Mouse (Mus musculus): ENCODE data around the gene Igf1r. TPM values are rescaled to one million over a fixed set of nuclear protein-coding genes. Genes with fewer than 3 reads are reported as not detected.

The Igf1r gene
- total RNA-seq, 1 experiment, result 23.5 TPM

GRCm38 (mm10) chr7:68117981-68118380 lies 165.4 kb downstream of the Igf1r start:
- no peak overlapping the region for H3K27ac ChIP-seq (ENCODE audit: insufficient read depth, low read depth, low read length, poor library complexity, severe bottlenecking)
- no peaks in the 10 kb centered on the region for H3K4me1 ChIP-seq (ENCODE audit: control insufficient read depth in 2 of 2, insufficient read depth in 2 of 2, low read length in 2 of 2, poor library complexity in 1 of 2)
- H3K4me3 ChIP-seq (ENCODE audit: insufficient read depth in 1 of 2, low read depth in 1 of 2, low read length in 2 of 2, poor library complexity in 1 of 2, severe bottlenecking in 1 of 2), result no peak overlapping the region
- TF ChIP-seq HCFC1 (IDR thresholded peaks at IDR 0.05; ENCODE audit: borderline replicate concordance, insufficient read depth, low read length), result no peak
- TF ChIP-seq ZNF384 (IDR thresholded peaks at IDR 0.05; ENCODE audit: low read depth, low read length), result no peak
- no peak for TF ChIP-seq MAFK (IDR thresholded peaks at IDR 0.05; ENCODE audit: insufficient read depth, low read depth, low read length)
- TF ChIP-seq CHD2 (IDR thresholded peaks at IDR 0.05; ENCODE audit: low read depth, low read length), result no peak
- no peak for TF ChIP-seq ZC3H11A (IDR thresholded peaks at IDR 0.05; ENCODE audit: borderline replicate concordance, low read depth, low read length)
- in situ Hi-C loops (cut with MboI; ENCODE audit: low sequenced_read_pairs in 2 of 2, unreplicated experiment in 2 of 2), result no loop called here
- DNase-seq (ENCODE audit: low read depth, low spot score), result no peak
- H3K36me3 ChIP-seq (ENCODE audit: control insufficient read depth, insufficient read depth, low read length, poor library complexity, severe bottlenecking), result no peaks in the 10 kb centered on the region
- no peaks in the 10 kb centered on the region for H3K9me3 ChIP-seq (ENCODE audit: control insufficient read depth, insufficient read depth, low read depth, low read length)
- no peak overlapping the region for H3K9ac ChIP-seq (ENCODE audit: insufficient read depth, low read depth, low read length, poor library complexity, severe bottlenecking)

DNA sequence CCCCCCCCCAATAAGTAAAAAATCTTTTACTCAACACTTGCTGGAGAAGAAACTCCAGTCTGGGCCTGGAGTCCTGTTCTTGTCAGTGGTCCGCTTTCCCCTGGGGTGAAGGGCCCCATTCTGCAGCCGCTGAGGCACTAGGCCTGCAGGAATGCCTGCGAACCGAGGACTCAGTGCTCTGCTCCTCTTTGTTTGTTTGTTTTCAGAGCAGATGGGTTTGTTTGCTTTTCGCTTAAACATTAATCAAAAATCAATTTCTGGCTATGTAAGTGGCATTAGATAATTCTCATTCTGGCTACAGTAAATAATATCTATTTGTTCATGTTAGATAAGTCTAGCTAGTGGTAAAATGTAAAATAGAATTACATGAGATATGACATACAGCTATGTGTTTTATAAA lies 167.0 kb downstream of the Igf1r start:
- in situ Hi-C loops (cut with MboI; ENCODE audit: low sequenced_read_pairs in 2 of 2, unreplicated experiment in 2 of 2), result no loop called here
- no peak overlapping the region for H3K27ac ChIP-seq (ENCODE audit: insufficient read depth, low read depth, low read length, poor library complexity, severe bottlenecking)
- DNase-seq (ENCODE audit: low read depth, low spot score), result no peak
- no peak overlapping the region for H3K4me3 ChIP-seq (ENCODE audit: insufficient read depth in 1 of 2, low read depth in 1 of 2, low read length in 2 of 2, poor library complexity in 1 of 2, severe bottlenecking in 1 of 2)
- TF ChIP-seq HCFC1 (IDR thresholded peaks at IDR 0.05; ENCODE audit: borderline replicate concordance, insufficient read depth, low read length) (no peak), ZNF384 (IDR thresholded peaks at IDR 0.05; ENCODE audit: low read depth, low read length) (no peak), MAFK (IDR thresholded peaks at IDR 0.05; ENCODE audit: insufficient read depth, low read depth, low read length) (no peak), CHD2 (IDR thresholded peaks at IDR 0.05; ENCODE audit: low read depth, low read length) (no peak), ZC3H11A (IDR thresholded peaks at IDR 0.05; ENCODE audit: borderline replicate concordance, low read depth, low read length) (no peak)
- H3K36me3 ChIP-seq (ENCODE audit: control insufficient read depth, insufficient read depth, low read length, poor library complexity, severe bottlenecking), result no peaks in the 10 kb centered on the region
- no peaks in the 10 kb centered on the region for H3K9me3 ChIP-seq (ENCODE audit: control insufficient read depth, insufficient read depth, low read depth, low read length)
- no peak overlapping the region for H3K9ac ChIP-seq (ENCODE audit: insufficient read depth, low read depth, low read length, poor library complexity, severe bottlenecking)
- H3K4me1 ChIP-seq (ENCODE audit: control insufficient read depth in 2 of 2, insufficient read depth in 2 of 2, low read length in 2 of 2, poor library complexity in 1 of 2), result no peaks in the 10 kb centered on the region

- H3K27ac ChIP-seq (ENCODE audit: insufficient read depth, low read depth, low read length, poor library complexity, severe bottlenecking), result no peak overlapping the region
- H3K4me3 ChIP-seq (ENCODE audit: insufficient read depth in 1 of 2, low read depth in 1 of 2, low read length in 2 of 2, poor library complexity in 1 of 2, severe bottlenecking in 1 of 2), result no peak overlapping the region
- no peaks in the 10 kb centered on the region for H3K9me3 ChIP-seq (ENCODE audit: control insufficient read depth, insufficient read depth, low read depth, low read length)
- no peak overlapping the region for H3K9ac ChIP-seq (ENCODE audit: insufficient read depth, low read depth, low read length, poor library complexity, severe bottlenecking)
- in situ Hi-C loops (cut with MboI; ENCODE audit: low sequenced_read_pairs in 2 of 2, unreplicated experiment in 2 of 2), result no loop called here
- H3K36me3 ChIP-seq (ENCODE audit: control insufficient read depth, insufficient read depth, low read length, poor library complexity, severe bottlenecking), result no peaks in the 10 kb centered on the region
- no peaks in the 10 kb centered on the region for H3K4me1 ChIP-seq (ENCODE audit: control insufficient read depth in 2 of 2, insufficient read depth in 2 of 2, low read length in 2 of 2, poor library complexity in 1 of 2)
- no peak for DNase-seq (ENCODE audit: low read depth, low spot score)
- no peak for TF ChIP-seq HCFC1 (IDR thresholded peaks at IDR 0.05; ENCODE audit: borderline replicate concordance, insufficient read depth, low read length)
- TF ChIP-seq MAFK (IDR thresholded peaks at IDR 0.05; ENCODE audit: insufficient read depth, low read depth, low read length), result no peak
- TF ChIP-seq CHD2 (IDR thresholded peaks at IDR 0.05; ENCODE audit: low read depth, low read length), result no peak
- no peak for TF ChIP-seq ZNF384 (IDR thresholded peaks at IDR 0.05; ENCODE audit: low read depth, low read length)
- no peak for TF ChIP-seq ZC3H11A (IDR thresholded peaks at IDR 0.05; ENCODE audit: borderline replicate concordance, low read depth, low read length)
These were observed 169.8 kb downstream of the Igf1r start for GRCm38 (mm10) chr7:68122418-68122817.

DNA sequence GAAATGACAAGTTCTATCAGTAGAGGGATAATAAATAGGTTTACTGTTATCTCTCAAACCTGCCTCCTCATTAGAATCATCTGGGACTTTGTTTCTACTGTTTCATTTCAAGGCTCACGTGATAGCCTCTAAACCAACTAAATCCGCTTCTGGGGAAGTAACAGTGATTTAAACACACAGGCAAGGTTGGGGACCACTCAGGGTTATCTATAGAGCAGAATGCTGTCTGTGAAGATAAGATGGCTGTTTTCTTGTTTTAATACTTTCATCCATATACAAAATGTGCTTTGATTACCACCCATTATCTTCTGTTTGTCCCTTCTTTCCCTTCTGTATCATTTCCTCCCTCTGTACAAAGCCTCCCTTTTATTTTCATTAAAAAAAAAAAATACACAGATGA lies 172.7 kb downstream of the Igf1r start:
- no peak for DNase-seq (ENCODE audit: low read depth, low spot score)
- no peaks in the 10 kb centered on the region for H3K36me3 ChIP-seq (ENCODE audit: control insufficient read depth, insufficient read depth, low read length, poor library complexity, severe bottlenecking)
- peaks cover under 1 to 6% of the 10 kb centered on the region in 2 experiments; a peak in 1 of 4 replicates for H3K4me1 ChIP-seq (ENCODE audit: control insufficient read depth in 2 of 2, insufficient read depth in 2 of 2, low read length in 2 of 2, poor library complexity in 1 of 2)
- H3K27ac ChIP-seq (ENCODE audit: insufficient read depth, low read depth, low read length, poor library complexity, severe bottlenecking), result no peak overlapping the region
- H3K4me3 ChIP-seq (ENCODE audit: insufficient read depth in 1 of 2, low read depth in 1 of 2, low read length in 2 of 2, poor library complexity in 1 of 2, severe bottlenecking in 1 of 2), result no peak overlapping the region
- H3K9ac ChIP-seq (ENCODE audit: insufficient read depth, low read depth, low read length, poor library complexity, severe bottlenecking), result no peak overlapping the region
- no peak for TF ChIP-seq HCFC1 (IDR thresholded peaks at IDR 0.05; ENCODE audit: borderline replicate concordance, insufficient read depth, low read length)
- no peak for TF ChIP-seq ZC3H11A (IDR thresholded peaks at IDR 0.05; ENCODE audit: borderline replicate concordance, low read depth, low read length)
- TF ChIP-seq CHD2 (IDR thresholded peaks at IDR 0.05; ENCODE audit: low read depth, low read length), result no peak
- TF ChIP-seq MAFK (IDR thresholded peaks at IDR 0.05; ENCODE audit: insufficient read depth, low read depth, low read length), result no peak
- TF ChIP-seq ZNF384 (IDR thresholded peaks at IDR 0.05; ENCODE audit: low read depth, low read length), result no peak
- no peaks in the 10 kb centered on the region for H3K9me3 ChIP-seq (ENCODE audit: control insufficient read depth, insufficient read depth, low read depth, low read length)
- in situ Hi-C loops (cut with MboI; ENCODE audit: low sequenced_read_pairs in 2 of 2, unreplicated experiment in 2 of 2), result loop anchor here in 1 of 2 experiments (25.0 kb wide), 1 partner anchor 338 kb away; no protein-coding TSS in a partner anchor
